Mouse (Mus musculus): Measurements from ENCODE around the gene Elavl3.

DNA sequence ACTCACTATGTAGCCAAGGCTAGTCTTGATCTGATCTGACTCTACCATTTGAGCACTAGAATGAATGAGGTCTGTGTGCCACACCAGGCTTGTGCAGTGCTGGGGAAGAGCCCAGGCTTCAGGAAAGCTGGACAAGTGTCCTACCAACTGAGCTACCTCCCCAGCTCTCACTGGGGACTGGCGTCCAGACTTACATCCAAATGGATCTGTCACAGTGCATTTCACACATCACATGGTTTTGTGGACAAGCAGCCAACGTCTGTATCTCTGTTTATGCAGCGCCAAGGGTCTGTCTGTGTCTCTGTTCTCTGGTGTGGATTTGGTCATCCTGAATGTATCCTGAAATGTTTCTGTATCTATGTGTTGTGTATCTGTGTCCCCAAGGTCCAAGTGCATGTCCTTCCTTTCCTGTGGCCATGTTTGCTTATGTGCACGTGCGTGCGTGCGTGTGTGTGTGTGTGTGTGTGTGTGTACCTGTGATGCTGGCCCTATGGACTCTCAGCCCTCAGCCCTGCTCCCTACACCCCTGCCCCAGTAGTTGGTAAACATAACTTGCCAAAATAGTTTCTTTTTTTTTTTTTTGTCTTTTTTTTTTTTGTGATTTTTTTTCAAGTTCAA, 34.5 kb downstream of the Elavl3 start:
- TF ChIP-seq CTCF (IDR thresholded peaks at IDR 0.05; ENCODE audit: extremely low read depth, insufficient read depth, insufficient read length, insufficient replicate concordance) = no peak
- TF ChIP-seq POLR2A (IDR thresholded peaks at IDR 0.05; ENCODE audit: low read depth, low read length) = no peak

All from spleen, adult 2 months (tissue).